Mouse (Mus musculus): ENCODE measurements around the gene Iqsec1.

- TF ChIP-seq CTCF (IDR thresholded peaks at IDR 0.05; ENCODE audit: extremely low read depth, insufficient read depth, insufficient read length, insufficient replicate concordance) (no peak), POLR2A (IDR thresholded peaks at IDR 0.05; ENCODE audit: low read depth, low read length) (no peak)
Observed at GRCm38 (mm10) chr6:90953349-90953748, 35.1 kb downstream of the Iqsec1 start.

All from spleen, adult 2 months (tissue).